Mouse (Mus musculus) mesoderm, embryonic 11.5 days (tissue): ENCODE results near the gene Fap.

Experiments used
- DNase-seq: peaks from one replicate; pipeline ENCODE4 v3.0.0-alpha.2; 2012; ENCODE audit warnings: low read depth, low spot score

Gene Fap

DNA sequence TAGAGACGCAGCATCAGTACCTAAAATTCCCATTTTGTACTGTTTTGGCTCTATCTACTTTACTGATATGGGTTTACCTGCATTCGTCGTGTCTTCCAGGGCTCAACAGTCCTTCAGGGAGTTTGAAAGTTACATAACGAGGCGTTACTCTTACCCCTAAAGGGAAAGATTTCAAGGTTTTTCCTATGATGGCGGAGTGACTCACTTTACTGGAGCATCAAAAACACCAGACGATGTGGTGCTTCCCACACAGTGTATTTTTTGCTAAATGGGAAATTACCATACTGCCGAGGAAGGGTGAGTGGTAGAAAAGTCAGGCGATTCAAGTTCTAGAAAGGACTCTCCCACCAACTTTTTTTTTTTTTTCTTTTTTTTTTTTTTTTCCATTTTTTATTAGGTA is 47.5 kb downstream of the Fap start:
- no peak for DNase-seq

GRCm38 (mm10) chr2:62517790-62518189 is 56.1 kb downstream of the Fap start:
- no peak for DNase-seq

GRCm38 (mm10) chr2:62514477-62514876 is 59.4 kb downstream of the Fap start:
- DNase-seq, result no peak

DNA sequence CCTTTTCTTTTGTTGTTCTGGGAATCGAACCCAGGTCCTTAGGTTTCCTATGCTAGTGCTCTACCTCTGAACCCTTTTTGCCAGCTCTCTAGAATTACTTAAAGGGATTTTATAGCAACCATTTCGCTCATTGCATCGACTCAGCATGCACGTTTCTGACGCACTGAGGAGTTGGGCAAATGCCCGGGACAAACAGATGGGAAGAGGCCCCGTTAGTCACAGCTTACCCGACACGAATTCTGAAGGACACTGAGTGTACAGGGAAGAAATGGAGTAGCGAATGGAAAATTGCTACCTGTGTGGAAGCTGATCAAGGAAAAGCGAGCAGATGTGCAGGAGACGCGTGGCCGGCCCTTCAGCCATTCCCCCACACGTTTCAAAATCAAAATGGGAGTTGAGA is 60.4 kb downstream of the Fap start:
- DNase-seq, result no peak

DNA sequence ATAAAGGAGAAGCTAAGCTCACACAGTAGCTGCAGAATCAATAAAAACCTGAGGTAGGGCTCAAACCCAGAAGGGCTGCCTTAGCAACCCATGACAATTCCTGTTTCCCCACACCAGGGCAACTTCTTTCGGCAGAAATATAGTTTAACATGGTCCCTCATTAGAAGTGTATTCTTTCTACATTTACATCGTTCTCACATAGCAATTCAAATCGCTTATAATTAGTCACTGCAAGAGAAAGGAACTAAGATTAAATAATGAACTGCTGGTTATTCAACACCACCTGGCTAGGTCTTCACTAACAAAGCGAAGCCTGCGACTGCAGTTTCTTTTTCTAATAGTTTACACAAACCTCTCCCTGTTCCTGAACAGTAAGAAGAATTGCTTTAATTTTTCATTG is 66.7 kb downstream of the Fap start:
- DNase-seq, result no peak

DNA sequence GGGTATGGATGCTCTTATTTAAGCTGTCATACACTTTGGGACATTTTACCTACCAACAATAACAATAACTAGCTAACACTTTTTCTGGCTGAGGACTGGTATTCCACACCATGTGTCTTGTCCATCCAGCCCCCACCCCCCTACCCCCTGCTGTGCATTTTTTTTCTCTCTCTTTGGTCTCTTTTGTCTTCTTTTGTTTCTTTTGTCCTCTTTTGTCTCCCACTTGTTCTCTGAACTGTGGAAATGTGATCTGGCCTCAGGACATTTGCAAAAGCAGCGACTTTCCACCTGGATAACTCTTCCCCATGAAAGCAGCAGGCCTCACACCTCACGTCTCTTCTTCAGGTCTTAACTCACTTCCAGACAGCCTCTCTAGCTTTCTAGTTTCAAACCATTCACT is 67.4 kb downstream of the Fap start:
- no peak for DNase-seq

GRCm38 (mm10) chr2:62504269-62504796 is 69.5 kb downstream of the Fap start:
- no peak for DNase-seq

DNA sequence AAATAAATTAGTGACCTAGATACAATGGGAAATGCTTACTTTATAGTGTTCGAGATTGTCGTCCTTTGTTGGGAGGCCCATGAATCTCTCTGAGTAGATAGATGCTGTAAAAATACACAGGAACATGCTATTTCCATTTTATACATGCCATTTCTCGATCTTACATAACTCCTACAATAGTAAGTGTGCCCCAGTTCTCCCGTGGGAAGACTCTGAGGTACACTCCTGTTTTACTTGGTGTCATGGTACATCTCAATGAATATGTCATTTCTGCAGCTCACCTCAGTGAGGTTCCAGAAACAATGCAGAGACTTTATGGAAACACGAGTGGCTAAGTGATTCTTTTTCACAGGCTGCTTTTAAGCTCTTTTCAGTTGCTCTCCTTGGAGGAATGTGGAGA is 70.5 kb downstream of the Fap start:
- no peak for DNase-seq

GRCm38 (mm10) chr2:62502516-62502915 is 71.4 kb downstream of the Fap start:
- no peak for DNase-seq

DNA sequence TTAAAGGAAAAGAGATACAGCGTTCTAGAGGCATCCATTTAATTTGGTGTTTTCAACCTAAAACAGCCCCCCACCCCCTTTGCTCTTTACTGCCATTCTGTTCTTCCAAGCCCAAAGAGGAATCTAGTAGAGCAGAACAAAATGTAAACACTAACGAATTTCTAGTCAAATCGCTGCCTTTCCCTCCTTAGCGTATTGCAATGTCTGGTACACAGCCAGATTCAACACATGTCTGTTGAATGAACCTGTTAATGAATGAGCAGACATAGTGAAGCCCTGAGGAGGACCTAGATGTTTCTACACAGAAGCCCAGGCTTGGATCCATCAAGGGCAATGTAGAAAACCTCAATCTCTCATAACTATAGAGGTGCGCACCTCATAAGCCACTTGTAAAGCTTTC is 75.1 kb downstream of the Fap start:
- no peak for DNase-seq

DNA sequence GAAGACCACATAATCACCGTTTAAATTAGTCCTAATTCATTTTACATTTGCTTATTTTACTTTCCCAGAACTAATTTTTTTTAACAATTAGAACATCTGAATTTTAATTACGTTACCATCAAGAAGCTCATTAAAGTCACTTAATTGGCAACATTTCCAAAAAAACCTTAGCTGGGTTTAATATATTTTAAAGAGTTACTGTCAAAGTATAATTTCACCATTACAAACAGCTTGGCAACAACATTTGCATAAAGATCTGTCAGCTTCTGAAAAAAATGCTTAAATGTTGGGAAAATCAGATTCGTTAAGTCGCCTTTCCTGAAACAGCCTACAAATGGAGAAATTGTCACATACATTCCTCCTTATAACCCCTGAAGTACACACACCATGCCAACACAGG is 75.8 kb downstream of the Fap start:
- DNase-seq, result no peak

DNA sequence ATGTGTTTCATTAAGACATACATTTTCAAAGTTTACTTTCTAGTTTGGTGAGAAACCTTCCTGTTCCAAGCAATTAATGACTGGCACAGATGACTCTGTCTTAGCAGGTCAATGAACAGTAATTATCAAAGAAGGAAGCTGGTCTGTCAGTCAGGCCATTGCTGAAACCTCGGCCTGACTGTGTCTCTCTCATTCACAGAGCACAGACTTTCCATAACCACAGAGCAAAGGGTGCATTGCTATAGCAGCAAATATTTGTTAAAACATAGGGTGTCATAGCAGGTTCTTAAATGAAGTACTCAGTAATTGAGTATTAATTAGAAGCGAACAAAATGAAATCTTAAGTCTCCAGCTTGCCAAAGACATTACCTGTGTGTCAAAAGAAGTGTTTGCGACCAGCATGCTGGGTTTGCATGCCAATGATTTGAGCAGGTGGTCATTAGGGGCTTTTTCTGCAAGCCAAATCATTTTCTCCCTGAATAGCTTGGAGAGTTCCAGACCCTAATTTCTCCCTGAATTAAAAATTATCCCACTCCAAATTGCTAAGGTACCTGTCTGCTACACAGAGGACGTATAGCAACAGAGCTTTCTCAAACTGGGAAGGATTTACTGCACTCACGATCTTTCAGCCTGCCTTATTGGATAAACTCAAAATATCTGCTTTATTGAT is 76.4 kb downstream of the Fap start:
- no peak for DNase-seq

- DNase-seq, result no peak
Observed at GRCm38 (mm10) chr2:62495407-62495806, 78.5 kb downstream of the Fap start.

DNA sequence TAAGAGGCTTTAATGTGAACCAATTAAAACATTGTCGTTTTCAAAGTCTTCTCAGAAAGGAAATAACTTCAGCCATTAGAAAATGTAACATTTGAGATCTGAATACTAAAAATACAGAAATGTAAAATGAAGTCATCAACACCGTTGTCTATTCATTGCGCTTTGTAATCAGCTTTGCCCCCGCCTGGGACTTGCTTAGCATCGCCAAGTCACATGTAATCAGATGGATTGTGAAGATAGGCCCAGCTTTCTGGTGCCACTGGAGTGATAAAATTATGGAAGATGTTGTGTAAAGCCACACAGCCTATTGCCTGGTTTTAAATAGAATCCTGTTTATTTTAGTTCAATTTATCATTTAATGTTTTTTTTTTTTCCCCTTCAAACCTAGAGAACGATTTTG is 84.0 kb downstream of the Fap start:
- no peak for DNase-seq

GRCm38 (mm10) chr2:62484906-62485305 is 89.0 kb downstream of the Fap start:
- DNase-seq, result no peak

DNA sequence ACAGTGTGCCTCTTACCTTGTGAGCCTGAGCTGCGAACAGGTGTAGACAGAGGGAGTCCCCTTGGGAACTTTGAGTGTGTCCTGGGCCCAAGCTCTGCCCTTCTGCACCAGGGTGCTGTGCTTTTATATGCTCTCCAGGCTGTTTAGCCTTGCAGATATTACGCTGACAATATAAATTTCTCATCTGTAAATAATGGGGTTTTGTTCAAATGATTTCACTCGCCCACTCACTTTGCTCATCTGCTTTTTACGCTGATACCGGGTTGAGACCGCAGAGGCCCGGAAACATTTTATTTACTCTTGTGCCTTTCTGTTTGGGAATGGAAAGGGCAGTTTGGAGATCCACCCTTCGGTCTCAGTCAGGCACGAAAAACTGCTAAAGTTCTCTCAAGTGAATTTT is 90.3 kb downstream of the Fap start, which contains the start of gene Gcg:
Gene Gcg (minus strand): TSS at position 101 of the 400 bp plus-strand sequence.
- DNase-seq, result no peak

DNA sequence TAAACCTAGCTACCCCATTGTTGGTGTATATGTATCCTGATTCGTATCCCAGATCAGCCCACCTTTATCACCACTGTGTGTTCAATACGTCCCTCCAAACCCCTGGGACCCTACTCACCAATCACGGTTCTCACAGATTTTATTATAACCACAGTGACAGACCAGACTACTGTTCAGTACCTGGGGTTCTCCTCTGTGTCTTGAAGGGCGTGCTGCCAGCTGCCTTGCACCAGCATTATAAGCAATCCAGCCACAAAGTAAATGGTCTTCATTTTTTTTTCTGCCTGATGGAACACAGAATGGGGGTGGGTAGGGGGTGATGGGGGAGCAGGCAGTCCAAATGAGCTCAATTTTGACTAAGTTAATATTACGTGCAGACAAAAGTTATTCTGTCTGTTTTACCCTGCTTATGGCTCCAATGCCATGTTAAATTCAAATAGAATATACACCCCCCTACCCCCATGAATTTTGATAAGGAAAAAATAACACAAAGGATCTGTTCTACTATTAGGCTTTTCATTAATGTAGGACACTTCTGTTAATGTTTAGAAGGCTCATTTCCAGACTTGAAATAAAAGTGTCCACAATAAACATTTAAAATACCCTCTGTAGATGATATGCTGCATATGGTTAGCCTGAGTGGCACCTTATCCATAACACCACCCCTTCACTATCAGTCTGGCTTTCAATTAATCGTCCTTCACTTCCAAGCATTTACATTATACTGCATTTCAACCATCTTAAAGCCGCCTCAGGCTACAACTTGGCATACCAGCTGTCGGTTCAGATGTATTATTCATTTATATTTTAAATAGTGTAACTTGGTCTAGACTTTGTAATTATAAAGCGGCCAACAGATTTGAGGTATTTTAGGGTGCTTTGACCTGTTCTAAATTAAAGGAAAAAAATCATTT is 93.3 kb downstream of the Fap start:
- no peak for DNase-seq

DNA sequence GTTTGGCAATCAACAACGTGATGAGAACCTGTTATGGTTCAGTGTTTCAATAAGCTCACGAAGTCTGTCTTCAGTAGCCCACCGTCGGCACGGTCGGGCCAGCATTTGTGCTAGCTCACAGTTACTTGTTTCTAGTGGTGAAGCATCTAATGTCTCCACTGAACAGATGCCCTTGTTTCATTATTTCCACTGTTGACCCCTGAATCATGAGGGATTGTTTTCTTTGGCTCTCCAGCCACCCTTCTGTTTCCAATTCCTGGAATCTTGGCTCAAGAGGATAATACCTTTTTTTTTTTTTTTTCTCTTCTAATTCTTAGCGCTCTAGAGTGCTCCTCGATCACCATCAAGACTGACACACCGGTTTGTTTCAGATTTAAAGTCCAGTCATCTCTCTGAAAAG is 104.3 kb downstream of the Fap start:
- DNase-seq, result no peak

DNA sequence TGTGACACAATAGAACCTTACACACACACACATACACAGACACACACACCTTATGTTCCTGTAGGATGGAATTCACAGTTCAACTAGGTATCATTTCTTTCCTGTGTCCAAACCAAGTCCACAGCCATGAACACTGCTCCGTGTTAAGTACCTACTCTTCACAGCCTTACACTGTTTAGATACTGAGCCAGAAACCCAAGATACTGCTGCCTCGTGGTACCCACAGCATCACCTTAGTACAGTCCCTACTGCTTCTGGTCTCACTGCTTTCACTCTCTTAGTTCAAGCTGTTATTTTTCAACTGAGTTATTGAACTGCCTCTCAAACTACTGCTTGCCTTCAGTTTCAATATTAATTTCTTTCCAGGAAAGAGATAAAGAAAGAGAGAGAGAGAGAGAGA is 110.6 kb downstream of the Fap start:
- DNase-seq, result no peak

- DNase-seq, result no peak
Observed at GRCm38 (mm10) chr2:62462174-62462573, 111.7 kb downstream of the Fap start.

GRCm38 (mm10) chr2:62460815-62461450 is 112.9 kb downstream of the Fap start:
- no peak for DNase-seq

DNA sequence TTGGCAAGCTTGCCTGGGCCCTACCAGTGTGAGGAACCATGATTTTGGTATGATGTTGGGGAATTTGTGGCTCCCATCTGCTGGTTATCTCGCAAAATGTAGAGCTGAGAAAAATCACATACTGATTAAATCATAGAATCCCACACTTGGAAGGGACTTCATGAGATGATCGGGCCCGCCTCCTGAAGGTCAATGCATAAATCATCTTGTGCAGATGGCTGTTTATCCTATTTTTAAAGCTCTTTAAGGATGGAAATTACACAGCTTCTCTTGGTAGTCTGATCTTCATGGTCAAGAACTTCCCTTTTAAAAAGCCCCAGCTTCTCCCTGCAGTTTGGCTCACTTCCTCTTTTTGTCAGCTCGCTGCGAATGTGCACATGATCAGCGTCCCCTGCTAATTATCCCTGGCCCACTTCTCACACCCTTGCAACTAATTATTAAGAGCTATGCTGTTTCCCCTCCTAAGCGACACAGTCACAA is 113.6 kb downstream of the Fap start:
- no peak for DNase-seq
